Mouse (Mus musculus) right cerebral cortex, adult 18-20 months (tissue): ENCODE results near the gene Gps2.

Source experiments
- DNase-seq: peaks from one replicate; pipeline ENCODE4 v3.0.0; 2022; ENCODE audit warnings: mixed read lengths

Gene Gps2

DNA sequence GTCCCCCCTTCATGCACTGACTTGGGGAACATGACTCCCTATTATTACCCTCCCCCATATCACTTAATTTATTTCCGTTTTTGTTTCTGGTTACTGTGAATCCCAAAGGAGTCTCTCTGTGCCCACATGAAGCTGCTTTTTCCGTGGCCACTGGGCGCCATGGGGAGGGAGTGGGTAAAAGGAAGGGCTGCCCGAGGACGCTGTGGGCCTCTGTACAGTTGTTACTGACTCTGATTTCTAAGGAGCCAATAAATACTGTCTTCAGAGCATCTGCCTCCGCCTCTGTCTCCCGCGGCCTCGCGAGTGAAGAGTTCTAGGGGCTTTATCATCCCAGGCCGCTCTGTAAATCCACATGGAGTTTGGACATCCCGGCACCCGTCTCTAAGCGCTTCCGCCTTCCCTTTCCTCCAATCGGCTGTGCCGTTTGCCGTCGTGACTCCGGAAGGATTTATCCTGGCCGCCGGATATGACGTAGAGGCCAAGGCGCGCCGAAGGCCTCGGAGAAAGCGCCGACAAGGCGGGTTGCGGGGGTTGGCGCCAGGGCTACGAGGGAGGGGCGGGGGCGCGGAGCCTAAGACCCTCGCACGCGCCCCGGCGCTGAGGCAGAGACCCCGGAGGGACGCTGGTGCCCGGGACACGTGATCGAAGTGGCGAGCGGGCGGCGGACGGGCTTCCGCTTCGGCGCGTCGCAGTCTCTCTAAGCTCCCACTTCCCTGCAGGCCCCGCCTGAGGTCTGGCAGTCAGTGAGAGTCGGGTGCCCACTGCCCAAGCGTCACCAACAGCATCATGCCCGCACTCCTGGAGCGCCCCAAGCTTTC lies at the start of gene Gps2:
Gene Gps2, plus strand, starts transcription at position 335 of the 818 bp plus-strand sequence.
- peak; percentile 95 for DNase-seq

DNA sequence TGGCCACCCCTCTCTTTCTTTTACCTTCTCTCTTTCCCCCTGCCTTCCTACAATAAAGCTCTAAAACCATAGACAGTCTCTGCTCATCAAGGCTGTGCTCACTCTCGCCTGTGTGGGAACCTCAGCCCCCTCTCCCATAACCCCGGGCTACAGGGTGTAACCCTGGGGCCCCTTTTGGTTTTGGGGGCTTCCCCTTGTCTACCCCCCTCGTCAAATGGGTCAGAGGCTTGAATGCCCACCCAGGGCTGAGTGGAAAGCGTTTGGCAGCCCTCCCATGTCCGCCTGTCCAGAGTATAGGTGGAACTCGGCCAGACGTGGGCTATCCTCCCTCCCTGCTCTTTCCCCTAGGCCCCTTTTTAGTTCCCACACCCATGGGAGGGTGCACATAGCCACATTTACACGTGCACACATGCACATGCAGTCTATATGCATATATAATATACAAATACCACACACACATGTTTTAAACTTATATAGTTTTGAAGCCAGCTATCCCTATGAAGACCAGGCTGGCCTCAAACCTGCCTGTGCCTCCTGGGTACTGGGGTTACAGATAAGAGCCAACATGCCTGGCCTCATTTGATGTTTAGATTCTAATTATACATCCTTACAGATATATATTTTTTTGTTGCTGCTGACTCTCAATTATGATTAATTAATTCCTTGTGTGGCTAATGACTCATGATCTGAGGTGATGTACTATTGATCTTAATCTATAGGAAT lies 49.4 kb upstream of the Gps2 start:
- no peak for DNase-seq

DNA sequence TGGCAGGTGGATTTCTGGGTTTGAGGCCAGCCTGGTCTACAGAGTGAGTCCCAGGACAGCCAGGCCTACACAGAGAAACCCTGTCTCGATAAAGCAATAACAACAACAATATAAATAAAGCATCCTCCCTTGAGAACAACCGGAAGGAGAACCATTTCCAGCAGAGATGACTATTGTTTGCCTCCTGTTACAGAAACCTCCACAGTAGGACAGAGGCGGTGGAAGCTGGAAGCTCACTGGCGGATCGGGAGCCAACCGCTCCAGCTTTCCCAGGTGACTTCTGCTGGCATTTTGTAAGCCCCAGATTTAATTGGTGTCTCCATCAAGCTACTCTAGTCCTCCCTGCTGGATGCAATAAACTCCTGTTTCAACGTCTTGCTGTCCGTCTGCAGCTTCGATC lies 48.1 kb upstream of the Gps2 start:
- DNase-seq = no peak

DNA sequence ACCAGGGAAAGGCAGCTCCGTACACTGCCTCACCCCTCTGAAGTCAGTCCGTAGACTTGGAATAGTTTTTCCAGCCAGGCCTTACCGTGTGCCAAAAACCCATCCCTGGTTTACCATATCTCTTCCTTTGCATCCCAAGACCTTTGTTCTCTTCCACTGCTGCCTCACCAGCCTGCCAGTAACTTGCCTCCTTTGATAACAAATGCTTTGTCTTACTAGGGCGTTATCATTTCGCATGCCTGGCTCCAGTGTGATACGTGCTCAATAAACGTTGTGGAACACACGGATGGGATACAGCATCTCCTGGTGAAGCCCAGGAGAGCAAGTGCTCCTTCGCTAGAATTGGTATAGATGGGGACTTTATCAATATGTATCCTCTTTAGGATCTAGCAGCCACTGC lies 46.4 kb upstream of the Gps2 start:
- DNase-seq = no peak

DNA sequence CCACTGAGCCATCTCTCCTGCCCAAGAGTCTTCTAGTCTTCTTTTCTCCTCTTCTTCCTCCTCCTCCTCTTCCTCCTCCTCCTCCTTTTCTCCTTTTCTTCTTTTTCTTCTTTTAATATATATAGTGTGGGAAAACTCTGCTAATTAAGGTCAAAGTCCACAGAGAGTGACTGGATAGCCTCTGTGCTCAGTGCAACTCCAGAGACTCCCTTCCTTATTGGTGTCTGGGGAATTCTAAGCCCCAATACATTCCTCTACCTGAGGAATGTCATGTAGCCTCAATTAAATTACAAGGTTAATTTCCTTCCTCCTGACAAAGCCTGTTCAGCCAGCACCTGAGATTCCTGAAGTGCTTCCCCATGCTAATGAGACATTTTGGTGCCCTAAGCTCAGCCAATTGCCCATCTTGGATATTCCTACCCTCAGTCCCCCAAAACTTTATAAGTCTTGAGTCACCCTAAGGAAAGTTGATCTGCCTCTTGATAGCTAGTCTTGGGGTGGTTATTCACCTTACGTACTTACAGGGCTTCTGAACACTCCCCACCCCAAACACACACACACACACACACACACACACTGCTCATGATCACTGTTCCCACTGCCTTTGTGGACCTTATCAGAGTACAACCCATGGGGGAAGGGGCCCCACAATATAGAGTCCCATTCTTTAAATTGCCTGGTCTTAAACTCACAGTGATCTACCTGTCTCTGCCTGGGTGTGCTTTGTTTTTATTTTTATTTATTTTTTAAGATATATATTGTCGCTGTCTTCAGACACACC lies 43.2 kb upstream of the Gps2 start:
- no peak for DNase-seq

DNA sequence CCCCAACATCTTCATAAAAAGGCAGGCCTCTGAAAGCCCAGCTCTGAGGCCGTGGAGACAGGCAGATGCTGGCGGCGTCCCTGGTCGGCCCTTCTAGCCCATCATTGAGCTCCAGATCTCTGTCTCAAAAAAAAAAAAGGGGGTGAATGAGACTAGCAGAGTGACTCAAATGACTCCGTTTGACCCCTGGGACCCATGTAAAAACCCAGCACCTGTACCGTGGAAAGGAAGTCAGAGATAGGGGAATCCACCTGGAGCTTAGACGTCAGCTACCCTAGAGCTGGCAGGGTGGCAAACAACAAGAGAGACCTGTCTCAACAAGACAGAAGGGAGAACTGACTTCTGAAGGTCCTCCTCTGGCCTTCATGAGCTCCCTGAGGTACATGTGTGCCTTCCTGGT lies 41.9 kb upstream of the Gps2 start:
- no peak for DNase-seq

DNA sequence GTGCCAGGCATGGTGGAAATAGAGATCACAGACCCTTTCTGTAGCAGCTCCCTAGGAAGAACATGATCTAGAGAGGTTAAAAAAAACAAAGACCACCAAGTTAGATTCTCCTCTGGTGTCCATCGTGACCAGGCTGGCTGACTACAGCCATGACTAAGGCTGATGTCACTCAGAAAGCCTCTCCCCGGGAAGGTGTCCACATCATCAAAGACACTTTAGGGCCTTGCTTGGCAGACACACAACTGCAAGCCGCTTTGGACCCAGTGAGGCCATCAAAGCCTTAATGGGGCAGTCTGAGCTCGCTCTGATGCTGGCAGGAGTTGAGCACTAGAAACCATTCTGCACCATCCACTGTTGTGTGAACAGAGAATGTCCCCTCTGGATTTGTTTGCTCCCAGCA lies 41.2 kb upstream of the Gps2 start:
- DNase-seq = no peak

DNA sequence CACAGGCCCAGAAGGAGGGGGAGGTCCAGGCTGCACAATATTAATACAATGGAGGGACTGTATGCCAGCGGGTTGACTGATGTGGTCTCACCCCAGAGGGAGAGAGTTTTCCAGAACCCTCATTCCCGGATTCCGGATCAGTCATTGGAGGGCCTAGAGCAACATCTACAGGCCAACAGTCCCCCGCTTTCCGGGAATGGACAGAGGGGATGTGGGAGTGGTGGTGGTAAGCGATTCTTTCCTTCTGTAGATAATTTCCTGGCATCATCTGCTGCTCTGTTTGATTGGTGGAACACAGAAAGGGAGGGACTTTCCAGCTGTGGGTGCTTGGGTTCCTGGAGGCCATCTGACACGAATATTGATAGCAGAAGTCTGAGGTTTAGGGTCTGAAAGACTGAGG lies 37.5 kb upstream of the Gps2 start:
- DNase-seq = no peak

DNA sequence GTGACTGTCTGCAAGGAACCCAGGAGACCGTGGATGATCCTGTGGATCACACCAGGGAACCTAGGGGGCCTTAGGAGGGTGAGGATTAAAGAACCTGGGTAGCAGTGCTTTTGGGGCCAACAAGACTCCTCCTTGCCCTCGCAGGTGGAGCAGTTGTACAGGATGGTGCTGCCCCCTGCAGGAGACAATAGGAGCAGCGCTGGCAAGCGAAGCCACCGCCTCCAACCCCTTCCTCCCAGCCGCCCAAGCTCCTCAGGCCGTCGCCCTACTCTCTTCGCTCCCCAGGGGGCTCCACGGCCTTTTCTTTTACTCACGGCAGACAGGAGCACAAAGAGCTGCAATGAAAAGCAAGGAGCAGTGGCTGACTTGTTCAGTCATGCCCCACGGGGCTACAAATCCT lies 36.8 kb upstream of the Gps2 start:
- DNase-seq = peak; percentile 69

DNA sequence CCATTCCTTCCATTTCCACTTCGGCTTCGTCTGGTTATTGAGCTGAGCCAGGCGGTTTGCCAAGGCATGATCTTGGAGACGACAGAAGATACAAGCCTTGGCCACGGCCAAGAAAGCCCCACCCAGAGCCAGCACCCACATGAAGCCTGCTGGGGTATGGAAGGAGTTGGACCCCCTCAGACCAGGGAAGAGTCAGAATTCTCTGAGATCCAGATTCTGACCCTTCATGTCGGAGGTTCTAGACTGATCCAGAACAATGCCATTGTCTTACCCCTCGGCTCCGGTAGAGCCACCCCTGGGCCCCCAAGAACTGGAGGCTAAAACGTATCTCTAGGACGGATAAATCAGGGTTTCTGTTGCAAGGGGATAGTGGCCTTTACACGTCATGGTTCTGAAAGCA lies 35.8 kb upstream of the Gps2 start, which contains the start of gene Tmem95:
Gene Tmem95, minus strand, starts transcription at position 141 of the 400 bp plus-strand sequence.
- DNase-seq = no peak

DNA sequence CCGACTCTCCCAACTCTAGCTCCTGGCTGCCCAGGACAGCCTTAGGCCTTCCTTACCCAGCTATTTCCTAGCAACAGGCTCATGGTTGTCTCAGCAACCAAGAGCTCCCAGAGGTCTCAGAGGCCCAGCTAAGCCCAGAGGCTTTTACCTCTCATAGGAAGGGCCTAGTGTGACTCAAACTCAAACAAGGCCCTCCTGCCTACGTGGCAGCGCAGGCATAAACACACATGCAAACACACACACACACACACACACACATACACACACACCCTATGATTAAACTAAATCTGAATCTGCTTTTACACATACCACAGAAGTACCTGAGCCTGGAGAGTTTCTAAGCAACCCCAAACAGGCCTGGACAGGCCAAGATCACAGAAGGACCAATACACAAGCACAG lies 35.3 kb upstream of the Gps2 start:
- DNase-seq = no peak

DNA sequence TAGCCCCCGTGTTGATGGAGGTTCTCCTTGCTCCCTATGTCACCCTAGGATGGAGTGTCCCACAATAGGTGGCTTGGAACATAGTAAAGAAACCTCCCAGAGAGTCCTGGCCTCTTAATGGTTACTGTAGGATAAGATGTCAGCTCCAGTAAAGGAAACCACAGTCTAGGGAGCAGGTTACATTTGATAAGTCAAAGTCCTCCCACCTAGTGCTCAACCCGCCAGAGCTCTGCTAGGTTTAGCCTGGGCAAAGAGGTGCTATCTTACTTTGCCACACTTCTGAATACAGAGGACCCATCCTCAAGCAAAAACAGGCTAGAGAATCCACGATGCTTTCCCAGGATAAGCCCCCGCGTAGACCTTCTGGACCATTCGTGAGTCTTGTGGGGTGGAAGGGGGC lies 34.7 kb upstream of the Gps2 start:
- DNase-seq = no peak

DNA sequence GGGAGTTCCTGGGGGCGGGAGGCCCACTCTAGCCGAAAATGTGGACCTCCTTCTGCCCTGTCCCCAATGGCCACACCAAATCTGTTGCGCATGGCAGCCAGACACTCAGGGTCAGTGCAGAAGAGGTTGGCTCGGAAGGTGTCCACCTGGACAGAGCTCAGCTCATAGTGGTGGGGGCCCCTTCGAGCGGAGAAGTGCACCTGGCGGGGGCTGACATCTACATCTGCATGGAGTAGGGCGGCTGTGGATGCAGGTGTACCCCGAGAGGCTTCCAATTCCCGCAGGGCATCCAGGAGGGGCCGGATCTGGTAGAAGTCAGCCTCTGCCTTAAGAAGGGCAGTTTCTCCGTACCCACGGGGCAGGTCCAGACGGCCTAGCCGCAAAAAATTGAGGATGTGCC lies 34.0 kb upstream of the Gps2 start:
- no peak for DNase-seq

DNA sequence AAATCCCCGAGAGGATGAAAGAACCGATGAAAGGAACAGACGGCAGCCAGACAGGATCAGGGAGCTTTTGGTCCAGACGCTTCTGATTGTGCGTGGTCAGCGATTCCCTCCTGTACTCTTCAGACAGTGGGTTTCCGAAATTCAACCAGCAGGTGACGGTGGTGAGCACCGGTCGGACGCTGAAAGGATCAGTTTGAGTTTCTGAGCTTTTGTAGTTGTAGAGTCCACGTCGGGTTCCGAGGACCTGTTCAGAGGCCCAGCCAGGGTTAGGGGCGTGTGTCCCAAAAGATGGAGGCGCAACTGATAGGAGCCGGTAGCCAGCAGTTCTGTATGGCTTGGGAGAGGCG lies 33.2 kb upstream of the Gps2 start:
- no peak for DNase-seq

DNA sequence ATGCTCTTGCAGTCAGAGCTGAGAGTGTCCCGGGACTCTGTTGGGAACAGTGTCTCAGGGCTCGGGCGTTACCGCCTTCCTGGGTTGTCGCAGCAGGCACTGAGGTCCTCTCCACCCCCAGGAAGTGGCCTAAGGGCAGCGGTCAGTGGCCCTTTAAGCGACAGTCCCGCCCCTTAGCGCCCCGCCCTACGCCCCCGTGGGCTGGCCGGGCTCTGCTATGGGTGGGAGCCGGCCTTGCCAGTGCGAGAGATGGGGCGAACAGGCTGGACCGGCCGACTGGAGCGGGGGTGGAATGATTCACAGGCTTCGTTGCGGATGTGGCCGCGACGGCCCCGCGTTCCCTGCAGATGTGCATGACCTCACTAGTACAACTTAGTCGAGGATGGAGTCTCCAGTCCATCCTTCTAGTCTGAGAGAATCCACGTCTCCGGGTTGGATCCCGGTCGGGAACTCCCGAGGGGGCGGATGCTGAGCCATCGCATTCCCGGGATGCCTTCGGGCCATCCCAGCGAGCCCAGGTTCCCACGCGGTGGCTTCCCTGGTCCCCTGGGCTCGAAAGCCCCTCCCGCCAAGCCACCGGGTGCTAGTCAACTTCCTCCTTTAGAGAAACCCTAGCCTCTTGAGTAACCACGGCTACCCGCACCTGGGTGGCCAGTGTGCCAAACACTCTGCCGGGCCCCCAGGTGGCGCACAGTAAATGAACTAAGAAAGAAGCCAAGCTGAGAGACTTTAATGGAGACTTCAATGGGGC lies 32.7 kb upstream of the Gps2 start, which contains the start of gene Kctd11:
Gene Kctd11, minus strand, starts transcription at position 554 of the 751 bp plus-strand sequence.
- peak; percentile 69 for DNase-seq

DNA sequence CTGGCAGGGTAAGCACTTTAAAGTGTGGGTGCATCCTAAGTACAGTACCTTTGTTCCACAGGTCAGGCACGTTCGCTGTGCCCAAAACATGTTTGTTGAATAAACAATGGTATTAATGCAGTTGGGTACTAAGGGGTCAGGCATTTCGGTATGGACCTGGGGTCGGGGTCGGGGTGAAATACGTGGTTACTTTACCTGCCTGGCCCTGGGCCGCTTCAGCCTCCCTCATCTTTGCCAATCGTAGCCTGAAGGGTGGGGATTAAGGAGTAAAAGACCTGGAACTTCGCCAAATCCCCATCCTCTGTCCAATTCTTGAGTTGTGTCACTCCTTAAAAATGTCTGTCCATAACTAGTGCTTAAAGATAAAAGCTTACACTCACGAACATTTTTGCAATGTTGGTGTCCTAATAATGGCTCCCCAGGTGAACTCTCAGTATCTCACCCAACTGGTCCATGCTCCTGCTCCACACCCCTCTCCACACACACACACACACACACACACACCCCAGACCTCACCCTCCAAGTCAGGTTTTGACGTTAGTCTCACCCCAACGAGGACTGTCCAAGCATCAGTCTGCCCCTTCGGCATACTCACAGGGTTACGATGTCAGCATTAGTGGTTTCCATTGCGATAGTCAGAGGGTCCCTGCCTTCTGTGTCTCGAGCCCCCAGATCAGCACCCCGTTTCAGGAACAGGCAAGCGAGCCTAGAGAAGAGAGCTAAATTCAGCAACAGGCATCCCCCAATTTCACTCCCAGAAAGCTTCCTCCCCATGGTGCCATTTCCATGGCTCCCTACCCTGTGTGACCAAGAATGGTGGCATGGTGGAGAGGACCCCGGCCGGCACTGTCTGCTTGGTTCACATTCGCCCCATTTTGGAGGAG lies 31.7 kb upstream of the Gps2 start:
- DNase-seq = no peak

DNA sequence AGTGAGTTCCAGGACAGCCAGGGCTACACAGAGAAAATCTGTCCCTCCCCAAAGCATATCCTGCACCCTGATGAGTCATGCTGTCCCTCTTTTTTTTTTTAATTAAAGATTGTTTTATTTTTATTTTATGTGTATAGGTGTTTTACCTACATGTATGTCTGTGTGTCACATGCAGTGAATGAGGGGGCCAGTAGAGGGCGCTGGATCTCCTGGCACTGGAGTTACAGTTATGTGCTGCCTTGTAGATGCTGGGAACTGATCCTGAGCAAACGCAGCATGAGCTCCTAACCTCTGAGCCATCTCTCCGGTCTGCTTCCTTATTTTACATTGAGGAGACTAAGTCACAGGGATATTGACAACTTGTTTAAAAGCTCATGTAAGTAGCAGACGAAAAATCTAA lies 30.6 kb upstream of the Gps2 start:
- no peak for DNase-seq

DNA sequence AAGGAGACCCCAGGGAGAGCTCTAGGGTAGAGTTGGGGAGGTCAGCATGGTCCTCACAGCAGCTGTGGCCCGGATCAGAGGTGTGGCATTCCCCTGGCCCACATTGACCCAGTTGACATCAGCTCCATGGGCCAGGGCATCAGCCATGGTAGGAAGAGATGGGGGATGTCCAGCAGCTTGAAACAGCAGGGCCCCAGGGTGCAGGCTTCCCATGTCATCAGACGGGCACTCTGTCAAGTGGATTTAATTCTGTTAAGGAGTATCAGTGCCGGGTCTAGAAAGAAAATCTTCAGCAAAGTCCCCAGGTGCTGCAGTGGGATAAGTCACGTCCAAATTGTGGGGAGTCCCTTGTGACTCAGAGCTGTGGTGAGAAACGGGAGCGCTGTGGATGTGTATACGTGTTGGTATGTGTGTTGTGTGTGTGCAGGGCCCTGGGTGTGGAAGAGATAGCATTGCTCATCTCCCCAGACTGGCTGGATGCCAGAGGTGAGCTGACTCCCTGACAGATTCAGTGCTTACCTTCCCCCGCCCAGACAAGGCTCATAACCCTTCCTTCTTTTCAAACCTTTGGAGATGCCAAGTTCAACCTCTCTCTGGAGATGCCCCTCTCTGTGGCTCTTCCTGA lies 30.0 kb upstream of the Gps2 start:
- no peak for DNase-seq

DNA sequence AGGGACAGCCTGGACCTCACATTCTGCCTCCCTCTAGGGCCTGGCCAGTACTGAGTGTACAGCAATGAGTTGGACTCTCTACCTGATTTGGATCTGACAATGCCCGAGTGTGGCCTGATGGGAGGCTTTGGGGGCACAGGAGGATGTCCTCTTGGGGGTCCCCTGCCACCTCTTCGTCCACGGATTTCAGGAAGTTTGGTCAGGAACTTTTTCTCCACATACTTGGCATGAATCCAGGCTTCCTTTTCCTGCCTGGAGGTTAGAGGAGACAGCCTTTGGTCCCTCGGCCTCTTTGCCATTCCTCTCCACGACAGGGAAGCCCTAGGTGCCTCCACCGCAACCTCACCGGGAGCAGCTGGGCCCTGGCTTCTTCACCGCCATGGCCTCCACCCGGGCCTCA lies 29.4 kb upstream of the Gps2 start:
- DNase-seq = no peak

DNA sequence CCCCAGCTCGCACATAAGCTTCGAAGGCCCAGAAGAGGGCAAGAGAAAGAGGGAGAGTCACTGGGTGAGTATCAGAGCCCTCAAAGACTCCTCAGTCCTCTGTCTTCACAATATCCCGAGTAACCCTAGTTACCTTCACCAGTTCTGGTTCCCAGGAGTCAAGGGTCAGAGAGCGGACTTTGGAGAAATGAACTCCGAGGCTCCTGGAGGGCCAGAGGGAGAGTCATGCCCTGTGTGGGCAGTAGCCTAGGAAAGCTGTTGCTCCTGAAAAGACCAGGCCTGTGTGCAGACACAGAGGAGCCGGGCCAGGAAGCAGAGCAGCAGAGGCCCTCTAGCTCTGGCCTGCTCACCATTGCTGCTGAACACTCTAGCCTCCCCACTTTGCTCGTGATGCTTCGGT lies 29.0 kb upstream of the Gps2 start:
- no peak for DNase-seq

DNA sequence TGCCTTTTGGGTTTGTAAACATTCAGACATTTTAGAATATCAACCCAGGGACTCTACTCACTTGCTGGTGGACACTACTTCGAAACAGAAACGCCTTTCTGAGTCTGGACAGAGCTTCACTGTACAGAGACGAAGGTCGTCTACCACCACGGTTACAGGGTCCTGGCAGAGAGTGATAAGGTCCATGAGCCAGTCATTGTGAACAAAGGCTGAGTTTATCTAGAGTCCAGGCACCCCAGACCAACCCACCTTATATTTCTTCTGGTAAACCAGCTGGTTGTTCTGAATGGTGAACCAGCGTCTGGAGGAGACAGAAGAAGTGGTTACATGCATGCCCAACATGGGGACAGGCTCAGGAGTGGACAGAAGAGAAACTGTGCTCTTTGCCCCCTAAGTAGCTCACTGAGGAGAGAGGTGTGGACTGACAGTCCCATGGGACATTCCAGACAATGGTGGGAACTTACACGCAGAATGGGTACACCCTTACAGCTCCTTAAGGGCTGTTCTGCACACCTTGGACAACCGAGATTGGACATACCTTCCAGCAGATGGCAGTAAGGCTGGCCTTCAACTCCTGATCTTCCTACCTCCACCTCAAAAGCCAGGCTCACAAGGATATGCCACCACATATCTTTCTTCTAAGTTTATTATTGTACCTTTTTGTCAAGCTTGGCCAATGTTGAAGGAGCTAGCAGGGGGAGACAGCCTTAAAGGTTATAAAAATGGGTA lies 26.6 kb upstream of the Gps2 start:
- no peak for DNase-seq
